Mouse (Mus musculus) kidney, postnatal 0 days (tissue): Measurements from ENCODE around the gene Id1. TPM values are rescaled to one million over a fixed set of nuclear protein-coding genes. Genes with fewer than 3 reads are reported as not detected.

Source experiments
- ATAC-seq: fragments of 200-750 bp; cut with Nextera tagmentation; replicated peaks from 2 replicates; pipeline ENCODE4 v1.8.0; 2017; ENCODE audit warnings: low read depth, moderate number of reproducible peaks, moderate TSS enrichment, moderate library complexity; ENCODE audit not compliant: low FRiP score
- DNase-seq: peaks from one replicate; pipeline ENCODE4 v3.0.0-alpha.2; 2016; ENCODE audit warnings: low spot score
- H3K27ac ChIP-seq: fragments of 300-500 bp; sonication (generic); 2 replicates; pipeline ENCODE4 v1.5.1; 2014; ENCODE audit warnings: mild to moderate bottlenecking
- H3K27me3 ChIP-seq: fragments of 300-500 bp; sonication (generic); 2 replicates; pipeline ENCODE4 v1.6.1; 2014; ENCODE audit warnings: low read length, mixed read lengths; ENCODE audit not compliant: insufficient read depth
- H3K36me3 ChIP-seq: fragments of 300-500 bp; sonication (generic); 2 replicates; pipeline ENCODE4 v1.6.1; 2014; ENCODE audit warnings: low read length, mixed read lengths; ENCODE audit not compliant: insufficient read depth
- H3K4me1 ChIP-seq: fragments of 300-500 bp; sonication (generic); replicated peaks from 2 replicates; pipeline ENCODE4 v1.6.1; 2014; ENCODE audit warnings: antibody characterized with exemption, low read length, mixed read lengths; ENCODE audit not compliant: insufficient read depth
- H3K4me2 ChIP-seq: fragments of 300-500 bp; sonication (generic); 2 replicates; pipeline ENCODE4 v1.6.1; 2014; ENCODE audit warnings: mild to moderate bottlenecking, low read length, moderate library complexity, mixed read lengths
- H3K4me3 ChIP-seq: fragments of 300-500 bp; sonication (generic); replicated peaks from 2 replicates; pipeline ENCODE4 v1.5.1; 2014; ENCODE audit warnings: low read depth, low read length
- H3K9ac ChIP-seq: fragments of 300-500 bp; sonication (generic); 2 replicates; pipeline ENCODE4 v1.6.1; 2014; ENCODE audit warnings: low read depth, low read length
- H3K9me3 ChIP-seq: fragments of 300-500 bp; sonication (generic); replicated peaks from 2 replicates; pipeline ENCODE4 v1.6.1; 2016; ENCODE audit warnings: low read length, inconsistent platforms, mixed read lengths
- CTCF ChIP-seq: IDR thresholded peaks from 2 replicates; pipeline ENCODE4 v1.5.1; 2016; ENCODE audit warnings: antibody characterized with exemption, low read depth, mild to moderate bottlenecking, moderate library complexity
- WGBS: fragments of 180-500 bp; shearing (Covaris S2); extraction: QIAGEN DNeasy Blood & Tissue Kit; methylation state at CpG from one replicate; pipeline ENCODE4 v1.1.7; 2014; 5-methylcytosine and 5-hydroxymethylcytosine counted together
- polyA plus RNA-seq: library from polyadenylated mRNA; unstranded; fragments of >200 nt; fragmentation: Nextera tagmentation; extraction: Ambion mirVana; gene quantifications from 2 replicates; pipeline ENCODE4 v1.2.1, GENCODE M21; 2015

The Id1 gene
- polyA plus RNA-seq, 1 experiment from 2014 or later, result 194 TPM

DNA sequence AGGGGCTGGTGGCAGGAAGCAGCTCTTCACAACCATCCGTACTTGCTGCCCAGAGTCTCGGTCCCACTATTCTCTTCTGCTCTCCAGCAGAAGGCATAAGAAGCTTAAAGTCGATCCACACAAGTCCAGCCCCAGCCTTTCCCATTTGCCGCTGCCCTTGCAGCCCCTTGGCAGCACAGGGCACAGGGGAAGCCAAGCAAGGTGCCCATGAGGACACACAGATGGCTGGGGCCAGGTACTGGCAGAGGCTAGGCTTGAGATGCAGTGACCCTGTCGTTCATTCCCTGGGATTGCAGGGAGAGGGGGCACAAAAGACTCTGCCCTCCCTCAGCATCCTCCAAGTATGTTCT lies 31.8 kb upstream of the Id1 start:
- no peak overlapping the region for H3K27ac ChIP-seq
- H3K4me2 ChIP-seq, result no peak overlapping the region
- H3K36me3 ChIP-seq, result peaks cover 62% of the 10 kb centered on the region
- no peaks in the 10 kb centered on the region for H3K9me3 ChIP-seq
- WGBS, result 84% methylated on average over 5 of the region's 5 CpGs
- no peak for TF ChIP-seq CTCF
- H3K27me3 ChIP-seq, result no peaks in the 10 kb centered on the region
- DNase-seq (no peak), ATAC-seq (no peak)
- H3K4me3 ChIP-seq, result no peak overlapping the region
- H3K9ac ChIP-seq, result no peak overlapping the region
- H3K4me1 ChIP-seq, result peaks cover 23% of the 10 kb centered on the region

DNA sequence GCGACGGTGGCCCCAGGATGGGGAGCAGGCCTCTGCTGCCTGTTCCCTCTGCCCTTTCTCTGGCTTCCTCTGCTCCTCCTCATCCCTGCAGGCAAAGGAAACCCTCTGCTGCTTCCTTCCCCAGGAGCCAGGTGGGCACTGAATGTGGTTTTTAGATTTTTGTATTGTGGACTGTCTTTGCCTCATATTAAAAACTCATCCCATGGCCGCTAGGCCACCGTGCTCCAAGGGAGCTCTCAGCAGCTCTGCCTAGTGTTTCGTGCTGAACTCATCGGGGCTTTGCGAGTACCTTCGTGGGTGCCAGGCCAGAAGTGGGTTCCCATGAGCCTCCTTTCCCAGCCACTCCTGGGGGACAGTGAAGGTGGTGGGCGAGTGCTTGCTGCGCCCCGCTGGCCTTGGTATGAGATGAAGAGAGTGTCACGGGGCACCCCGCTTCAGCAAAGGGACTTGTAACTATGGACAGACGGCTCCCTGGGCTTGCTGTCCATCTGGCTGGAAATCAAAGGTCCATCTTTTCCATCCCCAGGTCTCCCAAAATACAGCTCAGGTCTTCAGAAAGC lies 31.2 kb upstream of the Id1 start:
- peaks cover 23% of the 10 kb centered on the region for H3K4me1 ChIP-seq
- peak; percentile 17; the same call in 1 of the 2 replicates for TF ChIP-seq CTCF
- H3K27me3 ChIP-seq, result no peaks in the 10 kb centered on the region
- no peak overlapping the region for H3K27ac ChIP-seq
- no peak for ATAC-seq
- H3K4me3 ChIP-seq, result no peak overlapping the region
- 88% methylated on average over 14 of the region's 14 CpGs for WGBS
- DNase-seq, result no peak
- H3K9me3 ChIP-seq, result no peaks in the 10 kb centered on the region
- peaks cover 56% of the 10 kb centered on the region for H3K36me3 ChIP-seq
- no peak overlapping the region for H3K4me2 ChIP-seq
- H3K9ac ChIP-seq, result no peak overlapping the region

GRCm38 (mm10) chr2:152705993-152706571 lies 30.0 kb upstream of the Id1 start:
- no peak for ATAC-seq
- H3K27me3 ChIP-seq, result no peaks in the 10 kb centered on the region
- peak overlapping the region; percentile 95 for H3K27ac ChIP-seq
- H3K9ac ChIP-seq, result 0 out of 2 replicates have a peak overlapping the region, but pooled peaks have one; percentile 8
- no peak for TF ChIP-seq CTCF
- whole genome bisulfite sequencing, result 64% methylated on average over 22 of the region's 22 CpGs
- H3K9me3 ChIP-seq, result no peaks in the 10 kb centered on the region
- no peak overlapping the region for H3K4me3 ChIP-seq
- H3K4me1 ChIP-seq, result peaks cover 23% of the 10 kb centered on the region
- no peak overlapping the region for H3K4me2 ChIP-seq
- no peak for DNase-seq
- H3K36me3 ChIP-seq, result peaks cover 44% of the 10 kb centered on the region

DNA sequence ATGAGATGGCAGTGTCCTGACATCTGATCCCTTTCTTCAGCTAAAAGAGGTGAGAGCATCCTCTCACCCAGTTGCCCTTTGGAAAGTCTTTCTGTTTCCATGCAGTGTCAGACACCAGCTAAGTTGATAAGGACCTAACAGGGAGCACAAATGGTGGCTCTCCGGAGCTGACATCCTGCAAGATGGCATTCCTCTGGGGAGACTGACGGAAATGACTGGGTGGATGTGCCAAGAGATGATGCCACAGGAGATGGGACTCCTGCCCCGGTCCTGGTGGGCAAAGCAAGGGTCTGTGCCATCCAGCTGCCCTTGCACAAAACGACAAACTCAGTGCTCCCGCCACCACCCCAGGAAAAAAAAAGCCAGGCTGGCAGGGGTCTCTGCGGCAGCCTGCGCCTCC lies 28.9 kb upstream of the Id1 start:
- Histone ChIP-seq H3K4me1 (peaks cover 23% of the 10 kb centered on the region), H3K9ac (peak overlapping the region; percentile 72), H3K36me3 (peaks cover 33% of the 10 kb centered on the region), H3K27ac (peak overlapping the region; percentile 95), H3K4me2 (peak overlapping the region; percentile 68), H3K9me3 (no peaks in the 10 kb centered on the region), H3K27me3 (no peaks in the 10 kb centered on the region), H3K4me3 (peak overlapping the region; percentile 30)
- no peak for DNase-seq
- 13% methylated on average over 7 of the region's 7 CpGs for WGBS
- TF ChIP-seq CTCF, result no peak
- no peak for ATAC-seq

- 1% methylated on average over 31 of the region's 31 CpGs for WGBS
- peak; percentile 97 for ATAC-seq
- no peak for TF ChIP-seq CTCF
- Histone ChIP-seq H3K9ac (peak overlapping the region; percentile 72), H3K9me3 (no peaks in the 10 kb centered on the region), H3K36me3 (peaks cover 30% of the 10 kb centered on the region), H3K4me3 (peak overlapping the region; percentile 30), H3K27me3 (no peaks in the 10 kb centered on the region), H3K4me2 (peak overlapping the region; percentile 68), H3K27ac (peak overlapping the region; percentile 95), H3K4me1 (peaks cover 23% of the 10 kb centered on the region)
- peak; percentile 97 for DNase-seq
These were observed 28.4 kb upstream of the Id1 start for GRCm38 (mm10) chr2:152707627-152708026.

DNA sequence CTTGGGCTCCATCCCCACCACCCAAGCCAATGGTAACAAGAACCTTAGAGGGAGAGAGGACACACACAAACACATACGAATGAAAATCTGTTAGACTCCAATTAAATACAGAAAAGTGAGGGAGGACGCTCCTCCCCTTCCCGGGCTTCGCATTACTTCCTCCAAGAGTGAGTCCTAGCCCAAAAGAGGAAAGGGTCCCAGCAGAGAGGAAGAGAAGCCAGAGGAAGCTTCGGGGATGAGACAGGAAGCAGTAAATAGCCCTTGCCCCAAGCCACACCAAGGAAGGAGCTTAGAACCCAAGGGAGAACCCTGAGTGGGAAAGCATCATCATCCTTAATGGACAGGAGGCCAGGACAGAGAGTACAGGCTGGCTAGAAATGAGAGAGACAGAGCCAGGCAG lies 27.0 kb upstream of the Id1 start:
- no peak overlapping the region for H3K9ac ChIP-seq
- no peak overlapping the region for H3K27ac ChIP-seq
- no peak for TF ChIP-seq CTCF
- no peaks in the 10 kb centered on the region for H3K9me3 ChIP-seq
- H3K27me3 ChIP-seq, result no peaks in the 10 kb centered on the region
- peaks cover 19% of the 10 kb centered on the region for H3K36me3 ChIP-seq
- no peak overlapping the region for H3K4me2 ChIP-seq
- DNase-seq, result no peak
- H3K4me1 ChIP-seq, result peaks cover 23% of the 10 kb centered on the region
- no peak for ATAC-seq
- WGBS, result 79% methylated on average over 5 of the region's 5 CpGs
- H3K4me3 ChIP-seq, result no peak overlapping the region
